Mouse (Mus musculus) skeletal muscle tissue, adult 2 months (tissue): ENCODE measurements around the gene 3110040M04Rik.

Experiments
- DNase-seq: peaks from one replicate; pipeline ENCODE4 v3.0.0-alpha.2; 2012; ENCODE audit warnings: low read depth, low spot score

3110040M04Rik gene

GRCm38 (mm10) chr1:151235574-151235973 lies 31.7 kb downstream of the 3110040M04Rik start:
- DNase-seq: no peak

- peak; percentile 79 for DNase-seq
These were observed 32.4 kb downstream of the 3110040M04Rik start for GRCm38 (mm10) chr1:151236141-151236930.

- DNase-seq: no peak
These were observed 33.9 kb downstream of the 3110040M04Rik start for GRCm38 (mm10) chr1:151237780-151238179.

GRCm38 (mm10) chr1:151243332-151243731 lies 39.4 kb downstream of the 3110040M04Rik start:
- peak; percentile 23 for DNase-seq

GRCm38 (mm10) chr1:151244013-151244412 lies 40.1 kb downstream of the 3110040M04Rik start:
- no peak for DNase-seq

- DNase-seq: no peak
These were observed 40.8 kb downstream of the 3110040M04Rik start for GRCm38 (mm10) chr1:151244761-151245160.

GRCm38 (mm10) chr1:151245165-151245564 lies 41.2 kb downstream of the 3110040M04Rik start:
- DNase-seq: no peak

GRCm38 (mm10) chr1:151245846-151246245 lies 41.9 kb downstream of the 3110040M04Rik start:
- no peak for DNase-seq

GRCm38 (mm10) chr1:151250109-151250508 lies 46.2 kb downstream of the 3110040M04Rik start:
- DNase-seq: no peak

GRCm38 (mm10) chr1:151250529-151251193 lies 46.7 kb downstream of the 3110040M04Rik start:
- DNase-seq: peak; percentile 82

GRCm38 (mm10) chr1:151251194-151252010 lies 47.5 kb downstream of the 3110040M04Rik start:
- DNase-seq: no peak
